Mouse (Mus musculus): Measurements from ENCODE around the gene Gm4858. TPM values are rescaled to one million over a fixed set of nuclear protein-coding genes. Genes with fewer than 3 reads are reported as not detected.

Gm4858 gene
- total and polyA plus RNA-seq, 3 experiments, result not detected

GRCm38 (mm10) chr3:93031450-93031849, 37.2 kb upstream of the Gm4858 start:
- Histone ChIP-seq H3K79me2 (replicated peaks; ENCODE audit: control insufficient read depth, extremely low read depth, insufficient read depth, poor library complexity, severe bottlenecking) (no peaks in the 10 kb centered on the region), H3K4me2 (ENCODE audit: insufficient read depth, low read depth, poor library complexity, severe bottlenecking) (no peak overlapping the region), H3K27ac (ENCODE audit: insufficient read depth, low read depth) (no peak overlapping the region), H3K9ac (ENCODE audit: insufficient read depth, low read depth) (no peak overlapping the region), H3K9me3 (replicated peaks; ENCODE audit: low read length) (no peaks in the 10 kb centered on the region), H3K4me1 (ENCODE audit: control insufficient read depth in 1 of 2, insufficient read depth in 2 of 2) (no peaks in the 10 kb centered on the region), H3K36me3 (replicated peaks in 1 of 2; ENCODE audit: control insufficient read depth in 1 of 2, insufficient read depth in 1 of 2, low read length in 1 of 2) (no peaks in the 10 kb centered on the region), H3K27me3 (replicated peaks) (no peaks in the 10 kb centered on the region), H3K4me3 (replicated peaks in 1 of 3; ENCODE audit: low read depth in 2 of 3, low read length in 2 of 3, poor library complexity in 1 of 3) (no peak overlapping the region)
- TF ChIP-seq HCFC1 (IDR thresholded peaks at IDR 0.05; ENCODE audit: low read depth, low read length) (no peak), RAD21 (IDR thresholded peaks at IDR 0.05; ENCODE audit: low read depth, low read length) (peak; percentile 77), GABPA (IDR thresholded peaks at IDR 0.05; ENCODE audit: insufficient replicate concordance, low read depth, low read length) (no peak), CTCF (conservative IDR thresholded peaks at IDR 0.05 in 1 of 2, IDR thresholded peaks at IDR 0.05 in 1 of 2; ENCODE audit: low read depth in 2 of 2, low read length in 2 of 2) (peak; percentile 73 to 78), SMC3 (IDR thresholded peaks at IDR 0.05; ENCODE audit: low read depth, low read length) (peak; percentile 45), POLR2AphosphoS2 (IDR thresholded peaks at IDR 0.05; ENCODE audit: low read depth, low read length) (no peak), NELFE (IDR thresholded peaks at IDR 0.05; ENCODE audit: low read depth, low read length) (no peak), CHD1 (IDR thresholded peaks at IDR 0.05; ENCODE audit: low read depth, low read length) (no peak), JUND (conservative IDR thresholded peaks at IDR 0.05; ENCODE audit: low read depth, low read length) (no peak)
- in situ Hi-C loops (cut with MboI; ENCODE audit: low pct_ligation_motif_present, low pct_unique_long_range_greater_than_20kb, low sequenced_read_pairs) (no loop called here), dilution Hi-C loops (cut with MboI; ENCODE audit: extremely low pct_ligation_motif_present, extremely low pct_unique_long_range_greater_than_20kb, low sequenced_read_pairs) (no loop called here)
- DNase-seq (ENCODE audit: extremely low read depth), result peak; percentile 71

- H3K9me3 ChIP-seq (replicated peaks; ENCODE audit: low read length), result no peaks in the 10 kb centered on the region
- H3K4me1 ChIP-seq (ENCODE audit: control insufficient read depth in 1 of 2, insufficient read depth in 2 of 2), result no peaks in the 10 kb centered on the region
- in situ Hi-C loops (cut with MboI; ENCODE audit: low pct_ligation_motif_present, low pct_unique_long_range_greater_than_20kb, low sequenced_read_pairs), result no loop called here
These were observed 18.4 kb upstream of the Gm4858 start for GRCm38 (mm10) chr3:93050182-93050581.

GRCm38 (mm10) chr3:93052826-93053474, 15.7 kb upstream of the Gm4858 start:
- in situ Hi-C loops (cut with MboI; ENCODE audit: low pct_ligation_motif_present, low pct_unique_long_range_greater_than_20kb, low sequenced_read_pairs) (no loop called here), dilution Hi-C loops (cut with MboI; ENCODE audit: extremely low pct_ligation_motif_present, extremely low pct_unique_long_range_greater_than_20kb, low sequenced_read_pairs) (no loop called here)

More at GRCm38 (mm10) chr3:93050182-93050581, 18.4 kb upstream of the Gm4858 start:
- no peaks in the 10 kb centered on the region for H3K36me3 ChIP-seq (replicated peaks in 1 of 2; ENCODE audit: control insufficient read depth in 1 of 2, insufficient read depth in 1 of 2, low read length in 1 of 2)
- dilution Hi-C loops (cut with MboI; ENCODE audit: extremely low pct_ligation_motif_present, extremely low pct_unique_long_range_greater_than_20kb, low sequenced_read_pairs), result no loop called here
- H3K4me2 ChIP-seq (ENCODE audit: insufficient read depth, low read depth, poor library complexity, severe bottlenecking), result no peak overlapping the region
- H3K4me3 ChIP-seq (replicated peaks in 1 of 3; ENCODE audit: low read depth in 2 of 3, low read length in 2 of 3, poor library complexity in 1 of 3), result no peak overlapping the region
- no peak overlapping the region for H3K27ac ChIP-seq (ENCODE audit: insufficient read depth, low read depth)
- H3K9ac ChIP-seq (ENCODE audit: insufficient read depth, low read depth), result no peak overlapping the region
- H3K27me3 ChIP-seq (replicated peaks), result no peaks in the 10 kb centered on the region
- H3K79me2 ChIP-seq (replicated peaks; ENCODE audit: control insufficient read depth, extremely low read depth, insufficient read depth, poor library complexity, severe bottlenecking), result no peaks in the 10 kb centered on the region
- no peak for DNase-seq (ENCODE audit: extremely low read depth)
- no peak for TF ChIP-seq EP300 (IDR thresholded peaks at IDR 0.05; ENCODE audit: low read length)
- TF ChIP-seq USF2 (conservative IDR thresholded peaks at IDR 0.05; ENCODE audit: low read depth, low read length), result 0 out of 2 replicates have a peak, but pooled peaks have one; percentile 10
- TF ChIP-seq TBP (conservative IDR thresholded peaks at IDR 0.05; ENCODE audit: low read depth, low read length), result no peak

More at GRCm38 (mm10) chr3:93052826-93053474, 15.7 kb upstream of the Gm4858 start:
- Histone ChIP-seq H3K4me3 (replicated peaks in 1 of 3; ENCODE audit: low read depth in 2 of 3, low read length in 2 of 3, poor library complexity in 1 of 3) (no peak overlapping the region), H3K9ac (ENCODE audit: insufficient read depth, low read depth) (no peak overlapping the region), H3K27me3 (replicated peaks) (no peaks in the 10 kb centered on the region), H3K27ac (ENCODE audit: insufficient read depth, low read depth) (no peak overlapping the region), H3K4me2 (ENCODE audit: insufficient read depth, low read depth, poor library complexity, severe bottlenecking) (no peak overlapping the region), H3K4me1 (ENCODE audit: control insufficient read depth in 1 of 2, insufficient read depth in 2 of 2) (no peaks in the 10 kb centered on the region), H3K79me2 (replicated peaks; ENCODE audit: control insufficient read depth, extremely low read depth, insufficient read depth, poor library complexity, severe bottlenecking) (no peaks in the 10 kb centered on the region), H3K36me3 (replicated peaks in 1 of 2; ENCODE audit: control insufficient read depth in 1 of 2, insufficient read depth in 1 of 2, low read length in 1 of 2) (no peaks in the 10 kb centered on the region), H3K9me3 (replicated peaks; ENCODE audit: low read length) (no peaks in the 10 kb centered on the region)
- TF ChIP-seq JUND (conservative IDR thresholded peaks at IDR 0.05; ENCODE audit: low read depth, low read length) (no peak), SMC3 (IDR thresholded peaks at IDR 0.05; ENCODE audit: low read depth, low read length) (no peak), E2F4 (IDR thresholded peaks at IDR 0.05; ENCODE audit: insufficient replicate concordance, low read depth, low read length) (no peak), KAT2A (IDR thresholded peaks at IDR 0.05; ENCODE audit: insufficient replicate concordance, low read length) (no peak), UBTF (IDR thresholded peaks at IDR 0.05; ENCODE audit: low read depth, low read length) (no peak), CTCF (conservative IDR thresholded peaks at IDR 0.05 in 1 of 2, IDR thresholded peaks at IDR 0.05 in 1 of 2; ENCODE audit: low read depth in 2 of 2, low read length in 2 of 2) (peak; percentile 36 to 45), USF1 (IDR thresholded peaks at IDR 0.05; ENCODE audit: low read depth, low read length) (no peak)
- DNase-seq (ENCODE audit: extremely low read depth), result peak; percentile 42

All from CH12.LX (cell line).